Mouse (Mus musculus) small intestine, adult 2 months (tissue): ENCODE results near the gene Prrt2. TPM values are rescaled to one million over a fixed set of nuclear protein-coding genes. Genes with fewer than 3 reads are reported as not detected.

ENCODE experiments used
- H3K27ac ChIP-seq: fragments of 200-500 bp; 2 replicates; pipeline ENCODE4 v1.5.1; 2012; ENCODE audit warnings: low read depth, low read length, control low read depth, inconsistent platforms; ENCODE audit not compliant: insufficient read depth
- H3K27me3 ChIP-seq: fragments of 200-500 bp; 2 replicates; pipeline ENCODE4 v1.6.1; 2012; ENCODE audit warnings: mild to moderate bottlenecking, moderate library complexity, low read length, inconsistent platforms; ENCODE audit not compliant: control insufficient read depth, insufficient read depth
- H3K36me3 ChIP-seq: fragments of 200-500 bp; 2 replicates; pipeline ENCODE4 v1.6.1; 2012; ENCODE audit warnings: mild to moderate bottlenecking, low read length, control low read depth, inconsistent platforms; ENCODE audit not compliant: control insufficient read depth, insufficient read depth
- H3K4me1 ChIP-seq: fragments of 200-500 bp; 2 replicates; pipeline ENCODE4 v1.6.1; 2012; ENCODE audit warnings: low read length, inconsistent platforms, mixed read lengths; ENCODE audit not compliant: control insufficient read depth, insufficient read depth, insufficient read length
- H3K4me3 ChIP-seq: fragments of 200-500 bp; 2 replicates; pipeline ENCODE4 v1.5.1; 2012; ENCODE audit warnings: low read depth, mild to moderate bottlenecking, control low read depth, inconsistent platforms, low read length, moderate library complexity
- CTCF ChIP-seq: fragments of 200-500 bp; IDR thresholded peaks from 2 replicates; pipeline ENCODE4 v1.5.1; 2012; ENCODE audit warnings: low read depth, mild to moderate bottlenecking, control low read depth, inconsistent platforms, low read length, moderate library complexity, mixed read lengths; ENCODE audit not compliant: insufficient replicate concordance, insufficient read length; ENCODE audit errors: extremely low read depth
- POLR2A ChIP-seq: fragments of 200-500 bp; IDR thresholded peaks from 2 replicates; pipeline ENCODE4 v1.6.1; 2012; ENCODE audit warnings: low read depth, mild to moderate bottlenecking, control low read depth, inconsistent platforms, low read length, moderate library complexity
- WGBS: fragments of 180-500 bp; shearing (Covaris S2); methylation state at CpG from one replicate; pipeline ENCODE4 v1.1.7; 2018; 5-methylcytosine and 5-hydroxymethylcytosine counted together
- polyA plus RNA-seq: library from polyadenylated mRNA; depleted of rRNA; stranded (reverse); fragments of >200 nt; gene quantifications from 2 replicates; pipeline ENCODE4 v1.2.3, GENCODE M21; 2012

The Prrt2 gene
- polyA plus RNA-seq, 1 experiment = 2.7 TPM

GRCm38 (mm10) chr7:127027885-127028284 lies 6.9 kb upstream of the Prrt2 start:
- Histone ChIP-seq H3K36me3 (peaks cover 21% of the 10 kb centered on the region), H3K27me3 (no peaks in the 10 kb centered on the region), H3K4me3 (peak overlapping the region; percentile 92), H3K4me1 (peaks cover 7% of the 10 kb centered on the region), H3K27ac (peak overlapping the region; percentile 85)
- TF ChIP-seq CTCF (no peak), POLR2A (no peak)
- 38% methylated on average over 8 of the region's 8 CpGs for WGBS

GRCm38 (mm10) chr7:127026984-127027726 lies 6.1 kb upstream of the Prrt2 start, which contains the start of gene Maz:
TSS of gene Maz (minus strand) at chr7:127027037.
- WGBS = 1% methylated on average over 53 of the region's 63 CpGs
- Histone ChIP-seq H3K4me3 (peak within 1 kb of the TSS; percentile 92), H3K4me1 (peaks cover 7% of the 10 kb centered on the region), H3K36me3 (peaks cover 24% of the 10 kb centered on the region), H3K27me3 (no peaks in the 10 kb centered on the region), H3K27ac (peak within 1 kb of the TSS; percentile 87)
- TF ChIP-seq POLR2A (peak; percentile 46; the same call in 1 of the 2 replicates), CTCF (no peak)

GRCm38 (mm10) chr7:127026616-127026983 lies 5.6 kb upstream of the Prrt2 start:
- WGBS = 3% methylated on average over 11 of the region's 48 CpGs
- H3K36me3 ChIP-seq = peaks cover 22% of the 10 kb centered on the region
- H3K27ac ChIP-seq = no peak overlapping the region
- TF ChIP-seq CTCF (no peak), POLR2A (no peak)
- H3K4me1 ChIP-seq = peaks cover 7% of the 10 kb centered on the region
- H3K4me3 ChIP-seq = peak overlapping the region; percentile 92
- H3K27me3 ChIP-seq = no peaks in the 10 kb centered on the region

- WGBS = 1% methylated on average over 44 of the region's 48 CpGs
- TF ChIP-seq CTCF (no peak), POLR2A (no peak)
- peaks cover 9% of the 10 kb centered on the region for H3K4me1 ChIP-seq
Observed at GRCm38 (mm10) chr7:127026161-127026600, 5.2 kb upstream of the Prrt2 start.

GRCm38 (mm10) chr7:127025556-127026160 lies 4.6 kb upstream of the Prrt2 start:
- Histone ChIP-seq H3K4me1 (peaks cover 13% of the 10 kb centered on the region), H3K36me3 (peaks cover 22% of the 10 kb centered on the region), H3K27ac (peak overlapping the region; percentile 42), H3K27me3 (no peaks in the 10 kb centered on the region), H3K4me3 (peak overlapping the region; percentile 74)
- under 1% methylated on average over 65 of the region's 65 CpGs for WGBS
- TF ChIP-seq POLR2A (no peak; the same call in 1 of the 2 replicates), CTCF (no peak)

More at GRCm38 (mm10) chr7:127026161-127026600, 5.2 kb upstream of the Prrt2 start:
- H3K4me3 ChIP-seq = peak overlapping the region; percentile 74
- no peaks in the 10 kb centered on the region for H3K27me3 ChIP-seq
- H3K36me3 ChIP-seq = peaks cover 22% of the 10 kb centered on the region
- peak overlapping the region; percentile 72 for H3K27ac ChIP-seq

GRCm38 (mm10) chr7:127024755-127025555 lies 3.9 kb upstream of the Prrt2 start:
- H3K27ac ChIP-seq = peak overlapping the region; percentile 42
- 2% methylated on average over 30 of the region's 30 CpGs for WGBS
- peak overlapping the region; percentile 74 for H3K4me3 ChIP-seq
- TF ChIP-seq CTCF = peak; percentile 44; the same call in 1 of the 2 replicates
- TF ChIP-seq POLR2A = peak; percentile 20; the same call in 1 of the 2 replicates
- peaks cover 13% of the 10 kb centered on the region for H3K4me1 ChIP-seq
- peaks cover 22% of the 10 kb centered on the region for H3K36me3 ChIP-seq
- no peaks in the 10 kb centered on the region for H3K27me3 ChIP-seq
